Mouse (Mus musculus) retina, adult 2 months (tissue): ENCODE measurements around the gene Gm13089.
"Not testable (repeated sequence)": the region's sequence is repeated elsewhere in the genome, so short reads cannot be mapped to it uniquely, and the experiment has no call there.

Experiments used
- DNase-seq: peaks from one replicate; pipeline ENCODE4 v3.0.0-alpha.2; 2012; ENCODE audit warnings: low read depth, low spot score

The Gm13089 gene

DNA sequence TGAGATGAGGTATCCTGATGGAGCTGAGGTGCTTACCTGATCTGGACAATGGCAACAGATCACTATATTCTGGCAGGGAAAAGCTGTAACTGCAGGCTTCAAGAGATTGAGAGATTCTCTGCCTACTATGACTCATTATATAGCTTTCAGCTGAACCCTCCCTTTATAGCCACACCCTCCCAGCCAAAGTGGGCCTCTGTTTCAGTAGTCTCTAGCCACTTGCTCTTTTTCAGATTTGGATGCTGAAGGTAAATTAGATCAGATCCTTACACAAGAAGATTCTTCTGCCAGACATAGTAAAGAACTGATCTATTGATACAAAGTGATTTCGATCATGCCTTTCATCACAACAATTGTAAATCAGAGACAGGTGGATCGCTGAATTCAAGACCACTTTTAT lies at the start of gene Gm13089:
Gm13089 (minus strand) TSS at position 101 of the 400 bp plus-strand sequence.
- DNase-seq, result no peak

DNA sequence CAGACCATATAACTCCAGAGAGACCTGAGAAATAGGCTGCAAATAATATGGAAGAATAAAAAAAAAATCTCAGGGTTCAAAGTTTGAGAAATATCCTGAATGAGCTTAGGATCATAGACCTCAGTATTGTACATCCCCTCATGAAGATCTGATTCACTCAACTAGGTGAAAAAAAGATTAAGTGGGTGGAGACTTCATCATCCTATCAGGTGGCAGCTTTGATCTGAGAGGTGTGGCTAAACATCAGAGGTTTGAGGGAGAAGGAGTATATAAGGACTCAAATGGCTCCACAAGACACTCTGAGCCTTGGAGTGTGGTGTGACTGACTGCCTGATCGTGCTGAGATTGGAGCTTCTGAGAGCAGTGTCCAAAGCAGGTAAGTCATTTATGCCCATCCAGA lies 16.6 kb upstream of the Gm13089 start, which contains the start of gene Gm13078:
Gm13078 (plus strand) TSS at position 301 of the 400 bp plus-strand sequence.
- DNase-seq, result no peak

DNA sequence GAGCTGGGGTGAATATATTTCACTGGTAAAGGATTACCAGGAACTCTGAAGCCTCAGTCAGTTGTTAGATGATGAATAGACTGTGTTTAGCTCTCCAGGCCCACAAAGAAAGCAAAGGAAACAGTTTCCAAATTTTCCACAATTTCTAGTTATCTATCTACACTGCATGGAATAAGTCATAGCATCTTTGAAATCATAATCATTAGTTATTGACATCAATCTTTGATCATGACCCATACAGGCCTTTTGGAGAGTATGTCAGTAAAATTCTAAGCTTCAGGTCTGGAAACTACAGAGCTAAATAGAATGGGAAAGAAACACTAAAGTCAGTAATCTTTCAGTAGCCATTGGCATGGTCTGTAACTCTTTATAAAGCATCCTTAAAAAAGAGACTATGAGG lies 45.4 kb downstream of the Gm13089 start, which contains the start of gene Gm13088:
Gm13088 (minus strand) TSS at position 101 of the 400 bp plus-strand sequence.
- DNase-seq, result not testable (repeated sequence)
